Mouse (Mus musculus) E14TG2a.4 (cell line): ENCODE measurements around the gene Eps8l1.

Experiments used
- CTCF ChIP-seq: conservative IDR thresholded peaks from 2 replicates; pipeline ENCODE4 v1.5.1; 2014; ENCODE audit warnings: low read length
- NANOG ChIP-seq: IDR thresholded peaks from 2 replicates; pipeline ENCODE4 v1.6.1; 2014; ENCODE audit warnings: borderline replicate concordance, low read length, mixed read lengths
- POU5F1 ChIP-seq: IDR thresholded peaks from 2 replicates; pipeline ENCODE4 v1.6.1; 2014; ENCODE audit warnings: low read length, borderline replicate concordance

- TF ChIP-seq CTCF: no peak
- TF ChIP-seq NANOG: no peak
- no peak for TF ChIP-seq POU5F1
Measured at GRCm38 (mm10) chr7:4449211-4449610, 11.3 kb upstream of the Eps8l1 start.
